Mouse (Mus musculus): ENCODE results near the gene Speer4d. TPM values are rescaled to one million over a fixed set of nuclear protein-coding genes. Genes with fewer than 3 reads are reported as not detected.
A peak's percentile ranks its signal among the peaks of the same experiment; 100 is the strongest.
"Not testable (repeated sequence)": the region's sequence is repeated elsewhere in the genome, so short reads cannot be mapped to it uniquely, and the experiment has no call there.

The Speer4d gene
- polyA plus RNA-seq, 1 experiment from 2014 or later, result not detected

DNA sequence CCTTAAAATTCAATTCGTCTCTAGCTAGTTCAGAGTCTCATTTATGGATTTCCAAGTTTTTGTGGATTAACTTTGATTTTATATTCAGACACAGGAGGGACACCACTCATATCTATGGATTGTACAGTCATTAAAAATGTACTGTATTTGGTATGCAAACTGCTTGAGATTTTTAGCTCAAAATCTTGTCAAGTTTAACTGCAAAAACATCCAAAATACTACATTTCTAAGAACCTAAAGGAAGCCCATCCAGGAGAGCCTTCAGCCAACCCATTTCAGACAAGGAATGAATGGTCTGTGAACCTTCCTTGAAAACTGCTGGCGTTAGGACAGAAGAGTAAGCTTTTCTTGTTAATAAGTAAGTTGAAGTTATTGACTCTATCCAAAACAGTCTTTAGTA is 15.9 kb upstream of the Speer4d start:
- H3K27me3 ChIP-seq; H3K9ac ChIP-seq (replicated peaks); ATAC-seq (ENCODE audit: insufficient number of reproducible peaks, insufficient read depth, low FRiP score, low TSS enrichment, low read depth); H3K27ac ChIP-seq; H3K4me1 ChIP-seq (replicated peaks); H3K4me2 ChIP-seq; H3K4me3 ChIP-seq (replicated peaks); H3K36me3 ChIP-seq: not testable (repeated sequence)
- 66% methylated on average over 2 of the region's 2 CpGs for WGBS
- H3K9me3 ChIP-seq, result peaks cover 33% of the 10 kb centered on the region

DNA sequence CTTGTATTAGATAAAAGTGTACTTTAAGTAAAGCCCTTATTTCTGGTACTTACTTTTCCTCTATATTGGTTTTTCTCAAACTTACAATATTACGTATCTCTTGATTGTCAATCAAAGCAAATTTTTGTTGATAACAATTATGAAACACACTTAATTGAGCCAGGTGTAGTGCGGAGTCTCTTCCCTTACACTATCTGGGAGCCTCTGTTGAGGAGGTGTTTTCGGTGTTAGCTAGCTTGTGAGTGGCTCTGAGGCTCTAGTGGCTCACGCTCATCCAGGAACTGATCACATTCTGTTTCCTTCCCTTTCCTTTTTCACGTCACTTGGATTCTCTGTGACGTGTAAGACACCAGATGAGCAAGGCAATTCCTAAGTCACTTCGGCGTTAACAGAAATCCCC is 15.3 kb upstream of the Speer4d start:
- not testable (repeated sequence) for ATAC-seq (ENCODE audit: insufficient number of reproducible peaks, insufficient read depth, low FRiP score, low TSS enrichment, low read depth); H3K27me3 ChIP-seq; H3K27ac ChIP-seq; H3K4me3 ChIP-seq (replicated peaks); H3K4me1 ChIP-seq (replicated peaks); H3K4me2 ChIP-seq; H3K9ac ChIP-seq (replicated peaks); H3K36me3 ChIP-seq
- peaks cover 33% of the 10 kb centered on the region for H3K9me3 ChIP-seq
- 72% methylated on average over 8 of the region's 8 CpGs for WGBS

DNA sequence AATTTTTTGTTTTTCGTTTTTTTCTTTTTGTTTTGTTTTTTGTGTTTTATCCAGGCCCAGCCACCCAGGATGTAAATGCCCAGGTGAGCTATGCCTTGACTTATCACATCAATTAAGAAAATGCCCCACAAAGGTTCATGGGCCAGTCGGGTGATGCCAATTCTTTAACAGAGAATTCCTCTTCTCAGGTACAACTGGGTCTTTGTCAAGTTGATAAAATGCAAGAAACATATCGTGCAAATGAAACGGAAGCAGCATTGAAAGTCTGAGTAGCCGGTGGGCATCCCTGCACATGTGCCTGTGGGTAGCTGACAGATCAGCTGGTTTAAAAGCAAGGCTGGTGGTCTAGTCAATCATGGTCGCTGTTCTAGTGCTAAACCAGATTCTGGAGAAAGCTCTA is 12.2 kb upstream of the Speer4d start:
- 68% methylated on average over 6 of the region's 6 CpGs for WGBS
- peaks cover 21% of the 10 kb centered on the region for H3K9me3 ChIP-seq
- H3K36me3 ChIP-seq; H3K27ac ChIP-seq; H3K4me2 ChIP-seq; H3K4me3 ChIP-seq (replicated peaks); H3K4me1 ChIP-seq (replicated peaks); H3K9ac ChIP-seq (replicated peaks); H3K27me3 ChIP-seq: not testable (repeated sequence)
- ATAC-seq (ENCODE audit: insufficient number of reproducible peaks, insufficient read depth, low FRiP score, low TSS enrichment, low read depth), result peak; percentile 52; the same call in 1 of the 2 replicates

DNA sequence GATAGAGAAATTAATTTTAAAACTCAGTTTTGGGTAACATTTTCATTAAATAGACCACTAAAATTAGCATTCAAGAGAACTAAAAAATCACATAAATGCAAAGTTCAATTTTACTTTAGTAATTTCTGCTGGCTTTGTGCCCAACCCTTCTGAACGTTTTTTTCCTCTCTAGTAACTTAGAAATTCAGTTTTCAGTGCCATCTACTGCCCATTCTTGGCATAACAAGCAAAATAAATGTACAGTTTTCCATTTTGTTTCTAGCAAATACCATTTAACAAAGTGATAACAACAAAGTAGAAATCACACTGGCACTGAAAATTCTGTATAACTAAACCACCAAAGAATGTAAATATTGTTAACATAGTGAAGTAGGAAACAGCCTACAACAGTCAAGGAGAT is 8.2 kb upstream of the Speer4d start:
- H3K27ac ChIP-seq; H3K27me3 ChIP-seq; H3K4me3 ChIP-seq (replicated peaks); H3K9ac ChIP-seq (replicated peaks); H3K9me3 ChIP-seq; H3K36me3 ChIP-seq; H3K4me2 ChIP-seq; ATAC-seq (ENCODE audit: insufficient number of reproducible peaks, insufficient read depth, low FRiP score, low TSS enrichment, low read depth); H3K4me1 ChIP-seq (replicated peaks): not testable (repeated sequence)
- 7% methylated on average over 1 of the region's 1 CpGs for WGBS

DNA sequence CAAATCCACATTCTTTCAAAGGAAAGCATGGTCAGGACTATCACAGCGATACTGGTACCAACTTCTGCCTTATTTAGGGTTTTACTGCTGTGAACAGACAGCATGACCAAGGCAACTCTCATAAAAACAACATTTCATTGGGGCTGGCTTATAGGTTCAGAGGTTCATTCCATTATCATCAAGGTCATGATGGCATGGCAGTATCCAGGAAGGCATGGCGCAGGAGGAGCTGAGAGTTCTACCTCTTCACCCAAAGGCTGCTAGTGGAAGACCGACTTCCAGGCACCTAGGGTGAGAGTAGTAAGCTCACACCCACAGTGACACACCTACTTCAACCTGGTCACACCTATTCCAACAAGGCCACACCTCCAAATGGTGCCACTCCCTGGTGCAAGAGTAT is 2.7 kb upstream of the Speer4d start:
- WGBS, result 76% methylated on average over 3 of the region's 3 CpGs
- not testable (repeated sequence) for H3K4me2 ChIP-seq; H3K4me3 ChIP-seq (replicated peaks); H3K27ac ChIP-seq; ATAC-seq (ENCODE audit: insufficient number of reproducible peaks, insufficient read depth, low FRiP score, low TSS enrichment, low read depth); H3K9ac ChIP-seq (replicated peaks); H3K4me1 ChIP-seq (replicated peaks); H3K27me3 ChIP-seq; H3K36me3 ChIP-seq
- H3K9me3 ChIP-seq, result peaks cover 11% of the 10 kb centered on the region

DNA sequence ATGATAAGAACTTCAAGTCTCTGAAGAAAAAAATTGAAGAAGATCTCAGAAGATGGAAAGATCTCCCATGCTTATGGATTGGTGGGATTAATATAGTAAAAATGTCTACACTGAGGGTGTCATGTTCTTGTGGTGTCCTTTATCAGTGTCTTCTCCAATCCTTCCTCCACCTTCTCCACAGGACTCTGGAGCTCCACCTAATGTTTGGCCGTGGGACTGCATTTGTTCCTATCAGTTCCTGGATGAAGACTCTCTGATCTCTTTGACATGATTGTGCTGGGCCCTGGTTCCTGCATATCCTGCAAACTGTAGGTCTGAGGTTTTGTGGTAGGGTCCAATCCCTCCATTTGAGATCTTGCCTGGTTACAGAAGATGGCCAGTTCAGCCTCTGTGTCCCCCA is 9.3 kb downstream of the Speer4d start:
- H3K27ac ChIP-seq; H3K27me3 ChIP-seq; H3K4me3 ChIP-seq (replicated peaks); H3K4me2 ChIP-seq; ATAC-seq (ENCODE audit: insufficient number of reproducible peaks, insufficient read depth, low FRiP score, low TSS enrichment, low read depth); H3K4me1 ChIP-seq (replicated peaks); H3K36me3 ChIP-seq; H3K9ac ChIP-seq (replicated peaks): not testable (repeated sequence)
- H3K9me3 ChIP-seq, result 0 out of 2 replicates have a peak, but pooled peaks cover 15% of the 10 kb centered on the region
- WGBS, result 24% methylated on average over 1 of the region's 1 CpGs

DNA sequence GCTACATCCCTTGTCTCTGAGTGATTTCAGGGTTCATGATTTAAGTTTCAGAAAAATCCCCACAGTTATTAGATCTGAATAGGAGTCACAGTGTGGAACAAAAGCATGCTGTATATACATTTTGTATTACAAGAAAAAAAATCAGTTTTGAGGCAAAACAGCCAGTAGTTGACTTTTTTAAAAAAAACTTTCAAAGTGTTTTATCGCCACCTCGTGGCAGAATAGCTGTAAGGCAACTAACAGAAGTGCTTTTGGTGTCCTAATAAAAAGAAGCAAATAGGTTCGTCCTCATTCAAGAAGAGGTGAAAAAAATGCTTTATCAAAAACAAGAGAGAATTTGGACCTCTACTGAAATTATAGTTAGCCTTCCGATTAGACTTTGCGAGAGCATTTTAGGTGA is 11.2 kb downstream of the Speer4d start:
- H3K9me3 ChIP-seq, result peaks cover 17% of the 10 kb centered on the region
- H3K4me1 ChIP-seq (replicated peaks); H3K9ac ChIP-seq (replicated peaks); ATAC-seq (ENCODE audit: insufficient number of reproducible peaks, insufficient read depth, low FRiP score, low TSS enrichment, low read depth); H3K27ac ChIP-seq; H3K27me3 ChIP-seq; H3K4me3 ChIP-seq (replicated peaks); H3K4me2 ChIP-seq; H3K36me3 ChIP-seq: not testable (repeated sequence)
- 30% methylated on average over 5 of the region's 5 CpGs for WGBS

DNA sequence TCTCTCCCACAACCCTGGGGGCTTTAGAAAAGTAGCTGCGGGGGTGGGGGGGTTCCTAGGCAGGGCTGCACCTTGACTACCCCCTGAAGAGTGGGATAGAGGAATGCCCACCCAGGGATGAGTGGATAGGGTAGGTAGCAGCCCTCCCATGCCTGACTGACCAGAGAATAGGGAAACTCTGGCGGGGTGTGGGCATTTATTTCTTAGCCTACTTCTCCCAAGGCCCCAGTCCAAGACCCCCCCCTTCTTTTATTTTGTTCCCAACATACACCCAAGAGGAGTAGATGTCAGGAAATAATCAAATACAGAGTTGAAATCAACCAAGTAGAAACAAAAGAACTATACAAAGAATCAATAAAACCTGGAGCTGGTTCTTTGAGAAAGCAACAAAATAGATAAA is 18.8 kb downstream of the Speer4d start:
- H3K9me3 ChIP-seq, result peaks cover 16% of the 10 kb centered on the region
- not testable (repeated sequence) for H3K4me1 ChIP-seq (replicated peaks); H3K27me3 ChIP-seq; ATAC-seq (ENCODE audit: insufficient number of reproducible peaks, insufficient read depth, low FRiP score, low TSS enrichment, low read depth); H3K27ac ChIP-seq; H3K4me3 ChIP-seq (replicated peaks); H3K4me2 ChIP-seq; H3K9ac ChIP-seq (replicated peaks); H3K36me3 ChIP-seq
- WGBS, result 65% methylated on average over 2 of the region's 2 CpGs

DNA sequence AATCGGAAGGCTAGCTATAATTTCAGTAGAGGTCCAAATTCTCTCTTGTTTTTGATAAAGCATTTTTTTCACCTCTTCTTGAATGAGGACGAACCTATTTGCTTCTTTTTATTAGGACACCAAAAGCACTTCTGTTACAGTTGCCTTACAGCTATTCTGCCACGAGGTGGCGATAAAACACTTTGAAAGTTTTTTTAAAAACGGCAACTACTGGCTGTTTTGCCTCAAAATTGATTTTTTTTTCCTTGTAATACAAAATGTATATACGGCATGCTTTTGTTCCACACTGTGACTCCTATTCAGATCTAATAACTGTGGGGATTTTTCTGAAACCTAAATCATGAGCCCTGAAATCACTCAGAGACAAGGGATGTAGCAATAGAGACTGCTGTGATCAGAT is 26.8 kb downstream of the Speer4d start:
- H3K9ac ChIP-seq (replicated peaks); H3K27me3 ChIP-seq; H3K4me2 ChIP-seq; H3K4me3 ChIP-seq (replicated peaks); H3K4me1 ChIP-seq (replicated peaks); H3K36me3 ChIP-seq; ATAC-seq (ENCODE audit: insufficient number of reproducible peaks, insufficient read depth, low FRiP score, low TSS enrichment, low read depth); H3K9me3 ChIP-seq; H3K27ac ChIP-seq: not testable (repeated sequence)
- 28% methylated on average over 6 of the region's 6 CpGs for WGBS

DNA sequence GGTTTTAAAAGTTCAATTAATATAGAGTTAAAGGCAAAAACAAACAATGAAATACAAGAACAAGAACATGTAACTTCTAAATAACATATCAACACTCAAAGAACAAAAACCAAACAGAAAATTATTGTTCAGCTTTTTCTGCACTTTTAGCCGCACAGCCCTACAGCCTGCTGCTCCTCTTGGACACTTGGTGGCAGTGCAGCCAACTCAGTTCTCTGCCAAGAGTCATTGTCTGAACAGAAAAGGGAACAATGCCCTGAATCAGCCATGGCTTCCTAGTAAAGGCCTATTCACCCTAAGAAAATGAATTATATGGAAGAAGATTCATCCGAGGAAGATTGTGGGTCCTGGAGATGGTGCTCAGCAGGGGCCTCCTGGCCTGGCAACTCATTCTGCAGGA is 33.5 kb downstream of the Speer4d start:
- not testable (repeated sequence) for ATAC-seq (ENCODE audit: insufficient number of reproducible peaks, insufficient read depth, low FRiP score, low TSS enrichment, low read depth); H3K27me3 ChIP-seq; H3K27ac ChIP-seq; H3K4me2 ChIP-seq; H3K9me3 ChIP-seq; H3K4me3 ChIP-seq (replicated peaks); H3K9ac ChIP-seq (replicated peaks); H3K36me3 ChIP-seq; H3K4me1 ChIP-seq (replicated peaks)
- 72% methylated on average over 2 of the region's 2 CpGs for WGBS

DNA sequence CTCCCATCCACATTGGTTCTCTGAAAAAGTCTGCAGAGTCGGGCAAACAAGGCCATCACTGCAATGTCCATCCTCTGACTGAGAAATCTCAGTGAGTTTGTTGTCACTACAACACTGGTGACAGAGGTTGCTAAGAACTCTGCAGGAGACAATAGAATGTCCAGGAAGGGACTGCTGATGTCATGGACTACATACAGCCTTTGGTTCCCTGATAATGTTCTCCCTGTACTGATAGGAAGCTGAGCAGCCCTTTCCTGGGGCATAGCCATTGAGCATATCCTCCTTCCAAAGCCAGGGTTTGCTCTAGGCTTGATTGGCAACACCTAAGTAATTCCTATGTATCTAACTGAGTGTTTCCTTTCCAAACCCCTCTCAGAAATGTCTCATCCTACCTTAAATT is 38.1 kb downstream of the Speer4d start, which contains the start of gene 4930572O03Rik:
TSS of gene 4930572O03Rik (minus strand) at position 101 of the 400 bp plus-strand sequence.
- H3K4me3 ChIP-seq (replicated peaks); H3K4me2 ChIP-seq; H3K9ac ChIP-seq (replicated peaks); H3K36me3 ChIP-seq; H3K27ac ChIP-seq; ATAC-seq (ENCODE audit: insufficient number of reproducible peaks, insufficient read depth, low FRiP score, low TSS enrichment, low read depth); H3K4me1 ChIP-seq (replicated peaks); H3K27me3 ChIP-seq: not testable (repeated sequence)
- peaks cover 10% of the 10 kb centered on the region; the same call in 1 of the 2 replicates for H3K9me3 ChIP-seq
- WGBS, result 77% methylated on average over 1 of the region's 1 CpGs

DNA sequence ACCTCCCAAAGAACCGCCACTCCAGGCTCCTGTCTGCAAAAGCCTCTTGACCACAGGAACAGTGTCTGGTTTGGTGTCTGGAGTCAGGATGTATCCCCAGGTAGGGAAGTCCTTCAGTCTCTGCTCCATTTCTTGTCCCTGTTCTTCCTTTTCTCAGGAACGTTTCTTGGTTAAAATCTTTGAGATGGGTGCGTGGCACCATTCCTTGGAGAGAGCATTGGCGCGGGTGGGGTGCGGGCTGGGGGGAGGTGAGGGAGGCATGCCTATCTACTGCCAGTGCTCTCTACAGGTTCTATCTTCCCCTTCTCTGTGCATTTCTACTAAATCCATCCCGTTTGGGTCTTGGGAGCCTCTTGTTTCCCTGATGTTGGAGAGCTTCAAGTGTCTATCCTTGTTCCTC is 45.0 kb downstream of the Speer4d start:
- not testable (repeated sequence) for H3K36me3 ChIP-seq; H3K9me3 ChIP-seq; H3K4me3 ChIP-seq (replicated peaks); H3K27me3 ChIP-seq; H3K4me1 ChIP-seq (replicated peaks); H3K27ac ChIP-seq; H3K9ac ChIP-seq (replicated peaks); ATAC-seq (ENCODE audit: insufficient number of reproducible peaks, insufficient read depth, low FRiP score, low TSS enrichment, low read depth); H3K4me2 ChIP-seq
- 76% methylated on average over 7 of the region's 7 CpGs for WGBS

All from limb, embryonic 12.5 days (tissue).